Mouse (Mus musculus) retina, postnatal 1 day (tissue): Measurements from ENCODE around the gene Gpat3.

Experiments
- DNase-seq: peaks from one replicate; pipeline ENCODE4 v3.0.0-alpha.2; 2012

Gene Gpat3

DNA sequence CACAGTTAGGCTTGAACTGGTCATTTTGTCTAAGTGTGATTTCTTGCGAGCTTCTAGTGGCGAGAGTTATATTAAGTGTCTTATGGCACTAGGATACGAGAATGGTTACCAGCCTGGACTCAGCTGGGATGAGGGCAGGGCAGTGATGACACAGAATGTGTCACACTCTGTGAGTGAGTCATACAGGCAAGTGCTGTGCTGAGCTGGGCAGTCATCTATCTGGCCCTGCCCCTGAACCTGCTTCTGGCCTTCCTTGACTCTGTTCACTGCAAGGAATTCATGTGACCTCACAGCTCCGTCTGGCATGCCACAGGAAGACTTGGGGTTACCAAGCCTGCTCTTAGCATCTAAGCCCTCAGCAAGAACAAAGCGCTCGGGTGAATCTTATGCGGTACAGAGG is 16.3 kb downstream of the Gpat3 start:
- DNase-seq = no peak

DNA sequence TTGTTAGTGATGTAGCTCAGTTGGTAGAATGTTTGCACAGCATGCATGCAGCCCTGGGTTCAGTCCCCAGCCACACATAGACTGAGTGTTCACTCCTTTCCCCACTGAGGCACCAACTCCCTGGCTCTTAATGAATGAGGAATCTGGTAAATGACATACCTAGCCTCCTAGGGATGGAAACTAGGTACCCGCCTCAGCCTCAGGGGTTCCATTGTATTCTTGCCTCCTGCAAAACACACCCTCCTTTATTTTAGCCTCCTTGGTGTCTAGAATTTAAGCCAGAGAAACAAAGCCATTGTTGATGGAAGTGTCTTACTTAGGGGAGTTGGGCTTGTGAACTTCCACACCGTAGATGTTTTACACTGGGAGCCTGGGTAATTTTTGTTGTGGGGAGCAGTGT is 17.6 kb downstream of the Gpat3 start:
- no peak for DNase-seq

- no peak for DNase-seq
Observed at GRCm38 (mm10) chr5:100864438-100864837, 18.9 kb downstream of the Gpat3 start.

DNA sequence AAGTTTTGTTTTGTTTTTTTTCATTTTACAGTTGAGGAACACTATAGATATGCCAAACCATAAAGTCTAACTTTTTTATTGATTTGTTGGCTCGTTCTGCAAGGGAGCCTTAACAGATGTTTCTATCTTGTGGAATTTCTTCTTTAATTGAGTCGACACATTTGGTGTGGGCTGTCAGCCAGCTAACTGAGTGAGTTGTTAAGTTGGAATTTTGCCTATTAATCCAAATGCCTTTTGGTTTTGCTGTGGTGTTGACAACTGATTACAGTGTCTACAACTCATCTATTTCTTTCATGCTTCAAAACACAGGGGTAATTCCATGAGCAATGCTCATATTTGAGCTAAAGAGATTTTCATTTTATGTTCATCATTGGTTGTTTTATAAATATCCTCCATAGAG is 20.7 kb downstream of the Gpat3 start:
- no peak for DNase-seq

GRCm38 (mm10) chr5:100869197-100869895 is 23.8 kb downstream of the Gpat3 start:
- DNase-seq = no peak

DNA sequence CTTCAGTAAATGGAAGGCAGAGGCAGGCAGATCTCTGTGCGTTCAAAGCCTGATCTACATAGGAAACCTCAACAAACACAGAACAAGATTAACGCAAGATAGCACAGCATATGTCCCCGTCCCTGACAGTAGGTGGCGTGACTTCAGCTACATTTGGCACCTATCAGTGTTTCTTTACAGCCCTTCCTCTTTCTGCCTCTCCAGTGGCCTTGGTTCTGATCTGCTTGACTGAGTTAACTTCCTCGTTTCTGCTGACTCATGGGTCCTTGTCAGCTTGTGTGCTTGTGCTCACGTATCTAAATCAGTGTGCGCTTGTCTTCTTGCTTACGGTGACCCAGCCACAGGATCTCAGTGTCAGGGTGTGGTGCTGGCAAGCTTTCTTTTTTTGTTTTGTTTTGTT is 26.5 kb downstream of the Gpat3 start:
- DNase-seq = no peak

DNA sequence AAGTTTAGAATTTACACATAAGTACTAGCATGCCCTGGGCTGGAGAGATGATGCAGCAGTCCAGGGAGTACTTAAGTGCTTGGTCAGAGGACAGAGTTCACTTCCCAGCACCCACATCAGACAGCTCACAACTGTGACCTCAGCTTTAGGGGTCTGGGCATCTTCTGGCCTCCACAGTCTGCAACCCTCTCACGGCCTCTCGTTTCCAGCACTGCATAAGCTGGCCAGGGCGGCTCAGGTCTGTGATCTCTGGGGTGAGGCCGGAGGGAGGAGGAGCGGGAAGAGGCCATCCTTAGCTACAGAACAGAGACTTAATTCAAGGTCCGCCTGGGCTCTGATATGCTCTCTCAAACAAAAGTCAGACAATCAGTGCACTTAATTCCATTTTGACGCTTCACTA is 29.2 kb downstream of the Gpat3 start:
- peak; percentile 8 for DNase-seq

DNA sequence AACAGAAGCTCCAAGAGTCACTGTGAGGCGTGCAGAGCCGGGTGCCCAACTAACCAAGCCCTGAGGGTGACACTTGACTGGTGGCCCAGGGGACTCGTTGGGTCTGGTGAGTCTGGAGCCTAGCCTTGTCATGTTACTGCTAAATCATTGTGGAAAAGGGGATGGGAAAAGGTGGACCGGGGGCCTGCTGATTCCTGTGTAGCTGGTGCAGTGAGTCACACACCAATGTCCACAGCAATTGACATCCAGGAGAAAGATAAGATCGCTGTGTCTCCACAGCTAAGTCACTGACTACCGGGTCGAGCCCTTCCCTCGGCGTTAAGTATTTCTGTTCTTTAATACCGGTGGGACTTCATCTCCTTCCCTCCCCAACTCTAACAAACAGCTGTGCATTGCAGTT is 29.7 kb downstream of the Gpat3 start:
- DNase-seq = no peak

DNA sequence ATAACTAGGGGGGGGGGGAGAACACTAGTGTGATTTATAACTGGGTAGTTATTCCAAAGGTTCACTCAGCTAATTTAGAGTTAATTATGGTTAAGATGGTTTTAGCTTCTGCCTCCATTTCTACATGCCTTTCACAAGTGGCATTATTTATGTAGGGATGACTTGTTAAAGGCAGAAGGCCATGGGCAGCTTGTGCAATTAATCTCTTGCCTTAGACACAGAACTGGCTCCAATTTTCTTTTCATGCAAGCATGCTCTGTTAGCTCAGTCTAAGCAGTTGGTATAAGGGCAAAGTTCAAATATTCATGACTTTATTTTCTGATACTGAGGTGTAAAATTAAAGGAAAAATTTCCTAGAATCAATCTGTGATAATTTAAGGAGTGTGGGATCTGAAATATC is 31.5 kb downstream of the Gpat3 start:
- no peak for DNase-seq

DNA sequence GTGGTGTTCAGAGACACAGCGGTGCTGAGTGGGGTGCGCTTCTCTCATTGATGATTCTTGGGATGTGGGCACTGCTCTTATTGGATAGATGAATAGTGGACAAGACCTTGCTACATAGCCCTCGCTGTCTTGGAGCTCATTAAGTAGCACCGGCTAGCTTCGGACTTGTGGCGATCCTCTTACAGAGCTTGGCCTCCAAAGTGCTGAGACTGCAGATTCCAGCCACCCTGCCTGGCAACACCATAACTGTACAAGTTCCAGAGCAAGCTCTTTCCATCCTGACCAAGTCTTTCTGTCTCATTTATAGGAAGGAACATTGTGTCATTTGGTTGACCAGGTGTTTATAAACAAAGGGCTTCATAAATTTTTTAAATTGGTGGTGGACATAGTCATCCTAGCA is 39.7 kb downstream of the Gpat3 start:
- DNase-seq = no peak

DNA sequence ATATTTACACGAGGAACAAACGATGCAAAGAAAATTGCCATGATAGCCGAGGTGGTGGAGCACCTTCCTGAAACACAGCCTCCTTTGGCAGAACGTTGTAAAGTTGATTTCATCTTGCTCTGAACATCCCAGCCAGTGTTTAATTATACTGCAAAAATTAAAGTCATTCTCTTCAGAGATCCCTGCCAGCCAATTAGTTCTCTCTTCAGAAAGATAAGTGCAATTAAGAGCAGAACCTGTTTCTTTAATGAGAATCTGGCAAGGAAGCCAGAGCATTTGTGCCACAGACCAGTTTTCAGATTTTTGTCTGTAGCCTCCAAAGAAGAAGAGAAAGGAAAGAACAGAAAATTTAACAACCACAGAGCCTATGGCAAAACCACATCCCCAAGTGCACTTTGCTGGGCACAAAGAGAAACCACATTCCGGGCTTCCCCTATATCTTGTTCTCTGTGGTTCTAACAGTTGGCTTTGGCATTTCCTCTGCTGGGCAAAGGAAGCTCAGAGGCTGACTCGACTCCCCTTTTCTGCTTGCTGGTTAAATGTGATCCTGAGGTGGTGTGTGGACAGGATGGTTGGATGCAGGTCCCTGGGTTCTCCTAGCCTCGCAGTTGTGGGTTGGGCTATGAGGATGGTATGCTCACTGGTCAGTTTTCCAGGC is 40.9 kb downstream of the Gpat3 start:
- DNase-seq = no peak

- no peak for DNase-seq
Observed at GRCm38 (mm10) chr5:100896199-100896598, 50.7 kb downstream of the Gpat3 start.

- DNase-seq = no peak
Observed at GRCm38 (mm10) chr5:100899745-100900489, 54.4 kb downstream of the Gpat3 start.

DNA sequence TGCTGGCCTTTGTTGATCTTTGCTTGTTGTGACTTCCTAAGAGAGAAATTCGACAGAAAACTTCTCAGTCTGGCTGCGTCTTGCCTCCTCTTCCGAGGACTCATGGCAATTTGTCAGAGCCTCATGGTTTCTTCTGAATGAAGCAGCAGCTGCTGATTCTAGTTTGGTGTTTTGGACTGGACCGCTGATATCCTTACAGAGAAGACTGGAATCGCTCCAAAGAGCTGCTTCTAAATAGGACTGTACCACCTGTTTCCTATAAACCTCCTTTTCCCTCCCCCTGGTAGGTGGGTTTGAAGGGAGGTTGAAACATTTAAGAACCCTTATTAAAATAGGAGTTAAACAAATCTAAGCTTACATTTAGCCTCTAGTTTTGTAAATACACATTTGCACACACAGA is 55.5 kb downstream of the Gpat3 start:
- DNase-seq = no peak

- DNase-seq = no peak
Observed at GRCm38 (mm10) chr5:100908478-100908877, 63.0 kb downstream of the Gpat3 start.

DNA sequence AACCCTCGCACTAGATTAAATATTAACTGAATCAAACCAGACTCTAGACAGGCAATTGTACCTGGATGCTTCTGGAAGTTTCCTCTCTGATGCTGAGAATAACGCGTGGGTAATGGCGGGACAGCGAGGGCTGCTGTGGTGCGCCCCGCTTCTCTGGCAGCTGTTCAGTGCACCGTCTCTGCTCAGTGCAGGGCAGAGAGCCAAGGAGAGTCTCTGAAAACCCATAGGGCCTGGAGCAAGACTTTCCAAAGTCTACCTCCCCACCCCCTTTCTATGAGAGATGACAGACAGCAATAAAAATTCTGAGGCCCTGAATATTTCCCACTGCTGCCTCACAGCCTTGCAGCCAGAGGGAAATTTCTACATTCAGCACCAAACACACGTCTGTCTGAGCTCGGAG is 63.4 kb downstream of the Gpat3 start:
- DNase-seq = no peak

DNA sequence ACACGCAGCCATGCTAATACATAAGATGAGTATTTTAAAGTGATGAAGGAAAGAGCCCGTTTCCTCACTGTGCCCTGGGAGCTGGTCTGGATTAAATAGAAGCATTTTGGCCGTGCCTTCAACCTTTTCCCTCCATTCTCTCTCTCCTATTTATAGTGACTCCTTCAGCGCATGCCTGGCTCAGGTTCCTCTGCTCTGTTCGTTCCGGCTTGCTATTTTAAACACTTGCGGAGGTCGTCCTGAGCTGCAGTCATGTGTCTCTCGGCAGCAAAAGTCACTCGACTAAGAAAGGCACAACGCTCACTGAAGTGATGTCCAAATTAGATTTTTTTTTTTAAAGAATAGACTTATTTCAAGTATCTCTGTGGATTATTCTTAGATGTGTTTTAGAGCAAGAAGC is 64.2 kb downstream of the Gpat3 start:
- DNase-seq = no peak

GRCm38 (mm10) chr5:100911502-100912097 is 66.1 kb downstream of the Gpat3 start:
- peak; percentile 20 for DNase-seq

DNA sequence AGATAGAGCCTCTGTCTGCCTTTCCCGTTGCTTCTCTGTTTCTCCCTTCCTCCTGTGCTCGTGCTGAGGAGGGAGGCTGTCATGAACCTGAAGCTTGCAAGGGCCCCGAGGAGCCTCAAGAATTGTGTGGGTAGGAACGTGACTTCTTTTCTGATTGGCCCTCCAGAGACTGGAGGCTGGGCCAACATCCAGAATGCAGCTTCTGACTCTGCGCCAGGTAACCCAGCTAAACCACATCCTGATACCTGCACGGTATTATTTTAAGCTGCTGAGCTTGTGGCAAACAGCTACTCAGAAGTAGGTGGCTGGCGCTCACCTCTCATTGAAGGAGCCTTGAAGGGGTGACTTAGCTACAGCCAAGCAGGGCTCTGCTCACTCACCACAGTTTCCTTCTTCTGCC is 66.9 kb downstream of the Gpat3 start:
- no peak for DNase-seq

- DNase-seq = no peak
Observed at GRCm38 (mm10) chr5:100913274-100913673, 67.8 kb downstream of the Gpat3 start.

- DNase-seq = peak; percentile 80
Observed at GRCm38 (mm10) chr5:100914989-100915388, 69.5 kb downstream of the Gpat3 start.

DNA sequence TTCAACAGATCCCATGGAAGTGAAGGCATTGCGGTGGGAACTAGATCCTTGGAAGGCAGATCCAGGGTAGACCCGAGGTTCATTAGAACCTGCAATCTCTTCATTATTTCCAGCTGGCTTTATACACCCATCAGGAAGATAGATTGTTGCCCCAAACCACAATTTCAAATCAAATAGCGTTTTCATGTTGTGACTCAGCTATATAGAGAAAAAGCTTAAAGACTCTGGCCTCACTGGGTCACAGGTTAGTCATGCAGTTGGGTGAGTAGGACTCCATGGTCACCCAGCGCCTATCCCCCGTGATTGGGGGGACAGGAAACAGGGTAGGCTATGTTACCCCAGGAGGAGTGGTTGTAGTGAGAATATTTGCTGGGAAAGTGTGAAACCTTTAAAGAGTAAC is 69.9 kb downstream of the Gpat3 start:
- DNase-seq = no peak

DNA sequence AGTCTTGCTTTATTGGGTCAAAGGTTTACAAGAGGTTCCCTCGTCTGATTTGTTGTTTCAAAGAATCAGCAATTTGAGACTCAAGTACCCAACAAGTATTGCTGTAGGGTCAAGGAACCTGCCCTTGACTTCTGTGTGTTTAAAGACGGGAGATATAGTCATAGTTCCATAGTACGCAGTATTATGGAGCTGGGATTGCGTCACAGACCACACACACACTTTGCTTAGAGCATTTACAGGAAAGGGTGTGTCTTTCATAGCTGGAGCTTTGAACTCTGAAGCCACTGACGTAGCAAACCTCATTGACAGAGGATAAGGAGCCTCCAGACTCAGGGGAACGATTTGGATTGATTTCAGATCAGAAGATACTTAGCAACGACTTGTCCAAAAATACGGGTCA is 70.9 kb downstream of the Gpat3 start:
- no peak for DNase-seq

GRCm38 (mm10) chr5:100917252-100917774 is 71.8 kb downstream of the Gpat3 start:
- peak; percentile 83 for DNase-seq
